Mouse (Mus musculus) heart, adult 10 weeks (tissue): ENCODE data around the gene Mlc1. TPM values are rescaled to one million over a fixed set of nuclear protein-coding genes. Genes with fewer than 3 reads are reported as not detected.

Source experiments
- polyA plus RNA-seq: library from polyadenylated mRNA; stranded (reverse); fragments of 350-450 nt; fragmentation: Illumina TruSeq; extraction: RNeasy Lipid Tissue Mini Kit (QIAGEN cat#74804); gene quantifications from one replicate; pipeline ENCODE4 v1.2.3, GENCODE M21; 2014; ENCODE audit warnings: low read depth, low replicate concordance

Mlc1 gene
- not detected for polyA plus RNA-seq

GRCm38 (mm10) chr15:88978281-88979137, at the start of gene Mlc1:
Gene Mlc1, minus strand, starts transcription at chr15:88979007.

GRCm38 (mm10) chr15:88982534-88983079, 3.8 kb upstream of the Mlc1 start, which contains the start of gene Mov10l1:
Gene Mov10l1, plus strand, starts transcription at chr15:88982909.

GRCm38 (mm10) chr15:88954368-88955072, 24.3 kb downstream of the Mlc1 start, which contains the start of gene Ttll8:
Gene Ttll8, minus strand, starts transcription at chr15:88954418.

Other genes starting within 250 kb of the Mlc1 start
- gene Brd1, start 244.8 kb downstream of the Mlc1 start, polyA plus RNA-seq: 20.1 TPM
- 6.7 TPM for gene Zbed4, start 227.3 kb downstream of the Mlc1 start, polyA plus RNA-seq
- 7.8 TPM for gene Alg12, start 159.7 kb downstream of the Mlc1 start, polyA plus RNA-seq
- 19.5 TPM for gene Creld2, start 159.4 kb downstream of the Mlc1 start, polyA plus RNA-seq
- 87.1 TPM for gene Pim3, start 116.8 kb downstream of the Mlc1 start, polyA plus RNA-seq
- gene Ttll8, start 24.6 kb downstream of the Mlc1 start, polyA plus RNA-seq: not detected
- gene Mov10l1, start 3.9 kb upstream of the Mlc1 start, polyA plus RNA-seq: 68.0 TPM
- gene Panx2, start 80.7 kb upstream of the Mlc1 start, polyA plus RNA-seq: 1.3 TPM
- gene Trabd, start 96.1 kb upstream of the Mlc1 start, polyA plus RNA-seq: 42.8 TPM
- 18.2 TPM for gene Selenoo, start 110.1 kb upstream of the Mlc1 start, polyA plus RNA-seq
- gene Tubgcp6, start 144.1 kb upstream of the Mlc1 start, polyA plus RNA-seq: 9.0 TPM
- 12.0 TPM for gene Hdac10, start 149.7 kb upstream of the Mlc1 start, polyA plus RNA-seq
- 34.4 TPM for gene Mapk12, start 161.7 kb upstream of the Mlc1 start, polyA plus RNA-seq
- 3.5 TPM for gene Mapk11, start 170.6 kb upstream of the Mlc1 start, polyA plus RNA-seq
- gene Plxnb2, start 201.8 kb upstream of the Mlc1 start, polyA plus RNA-seq: 81.6 TPM
- 16.5 TPM for gene Dennd6b, start 217.5 kb upstream of the Mlc1 start, polyA plus RNA-seq
- 49.4 TPM for gene Ppp6r2, start 232.5 kb upstream of the Mlc1 start, polyA plus RNA-seq